Mouse (Mus musculus): Measurements from ENCODE around the gene Nop53.

- TF ChIP-seq POLR2A (IDR thresholded peaks at IDR 0.05; ENCODE audit: low read depth, low read length) (no peak), CTCF (IDR thresholded peaks at IDR 0.05; ENCODE audit: borderline replicate concordance, insufficient read depth, low read length) (0 out of 2 replicates have a peak, but pooled peaks have one; percentile 11)
Observed at GRCm38 (mm10) chr7:15912183-15912582, 33.7 kb downstream of the Nop53 start.
